Mouse (Mus musculus): ENCODE results near the gene Ambp.

Ambp gene

GRCm38 (mm10) chr4:63118639-63119437, 35.8 kb downstream of the Ambp start:
- peak; percentile 47 to 58 for DNase-seq (ENCODE audit: low read depth in 2 of 2, low spot score in 2 of 2)

- DNase-seq (ENCODE audit: low read depth in 2 of 2, low spot score in 2 of 2), result no peak
Measured at GRCm38 (mm10) chr4:63105651-63106050, 48.9 kb downstream of the Ambp start.

GRCm38 (mm10) chr4:63102025-63102424, 52.6 kb downstream of the Ambp start:
- no peak for DNase-seq (ENCODE audit: low read depth in 2 of 2, low spot score in 2 of 2)

GRCm38 (mm10) chr4:63100478-63100877, 54.1 kb downstream of the Ambp start:
- no peak for DNase-seq (ENCODE audit: low read depth in 2 of 2, low spot score in 2 of 2)

GRCm38 (mm10) chr4:63097603-63098002, 57.0 kb downstream of the Ambp start:
- no peak for DNase-seq (ENCODE audit: low read depth in 2 of 2, low spot score in 2 of 2)

Data from CD8-positive naive resting alpha-beta T cell, adult 2 months (primary cell).